8 mouse cellular contexts compared by ENCODE assay signal in the genomic region with DNA sequence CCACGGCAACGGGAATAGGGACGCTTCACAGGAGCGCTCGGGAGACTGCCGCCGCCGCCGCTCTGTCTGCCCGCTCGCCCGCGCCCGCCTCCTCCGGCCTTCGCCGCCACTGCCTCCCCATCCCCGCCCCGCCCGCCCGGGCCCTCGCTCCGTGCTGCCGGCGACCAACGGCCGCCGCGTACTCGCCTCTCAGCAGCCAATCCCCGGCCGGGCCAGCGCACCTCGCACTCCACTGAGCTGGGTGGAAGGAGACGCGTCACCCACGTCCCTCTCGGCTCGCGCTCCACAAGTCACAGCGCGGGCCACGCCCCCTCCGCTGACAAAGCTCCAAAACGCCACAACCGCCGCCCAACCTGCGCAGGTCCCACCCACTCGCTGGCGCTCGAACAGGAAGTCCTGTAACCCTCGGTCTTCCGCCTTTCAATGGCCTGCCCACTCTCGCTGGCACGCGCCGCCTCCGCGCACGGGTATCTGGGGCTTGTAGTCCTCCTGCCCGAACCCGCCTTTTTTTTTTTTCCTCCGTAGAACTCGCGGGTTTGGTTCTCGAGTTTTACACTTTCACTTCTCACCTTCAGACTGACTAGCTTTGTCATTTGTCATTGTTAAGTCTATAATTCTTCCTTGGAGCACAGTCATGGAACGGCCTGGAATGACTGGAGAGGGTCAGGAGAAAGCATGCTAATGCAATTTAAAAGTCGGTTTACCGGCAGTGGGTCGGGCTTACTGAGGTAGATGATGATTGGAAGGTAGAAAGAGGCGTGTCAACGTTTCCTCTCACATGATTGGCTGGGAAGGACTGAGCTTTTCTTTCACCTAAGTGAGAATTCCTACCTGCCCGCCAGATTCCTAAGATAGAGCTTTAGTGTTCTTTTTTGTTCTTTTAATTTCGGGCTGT. TPM values are rescaled to one million over a fixed set of nuclear protein-coding genes. Genes with fewer than 3 reads are reported as not detected.
A peak's percentile ranks its signal among the peaks of the same experiment; 100 is the strongest.
DNase-seq lines count a peak whose midpoint lies in the region; ATAC-seq lines count a peak whose summit lies in the region.

A gene (minus strand): TSS at position 130 of the 895 bp plus-strand sequence.

- H3K36me3 ChIP-seq in hindbrain, embryonic 15.5 days, result no peaks in the 10 kb centered on the region

- peak; percentile 100 for DNase-seq in T-cell, adult 2 months (ENCODE audit: low spot score)
- peak; percentile 99 to 100 for DNase-seq in cerebellum, postnatal 36 days
- peak; percentile 100 for DNase-seq in frontal cortex, postnatal 36 days (ENCODE audit: low spot score in 2 of 2)
- peak; percentile 99 for DNase-seq in left cerebral cortex, adult 11 months (ENCODE audit: low spot score)
- DNase-seq in lung, postnatal 4 days, result peak; percentile 100
- peak; percentile 98 for DNase-seq in retina, postnatal 7 days (ENCODE audit: low read depth, low spot score)
- DNase-seq in urinary bladder, adult 2 months (ENCODE audit: low spot score), result peak; percentile 92

- peak within 1 kb of the TSS; percentile 72 for H3K4me3 ChIP-seq in hindbrain, embryonic 15.5 days

- no peaks in the 10 kb centered on the region for H3K9me3 ChIP-seq in hindbrain, embryonic 15.5 days

- peak within 1 kb of the TSS; percentile 95 for H3K4me2 ChIP-seq in hindbrain, embryonic 15.5 days

- WGBS in hindbrain, embryonic 15.5 days, result under 1% methylated on average over 69 of the region's 74 CpGs

- peaks cover 29% of the 10 kb centered on the region for H3K4me1 ChIP-seq in hindbrain, embryonic 15.5 days (replicated peaks)

- H3K27ac ChIP-seq in hindbrain, embryonic 15.5 days (replicated peaks), result peak within 1 kb of the TSS; percentile 93

- H3K9ac ChIP-seq in hindbrain, embryonic 15.5 days, result peak within 1 kb of the TSS; percentile 68

- ATAC-seq in hindbrain, embryonic 15.5 days (ENCODE audit: low FRiP score, low read depth), result peak; percentile 99

- H3K27me3 ChIP-seq in hindbrain, embryonic 15.5 days, result no peaks in the 10 kb centered on the region

RNA-seq across cellular contexts. Expression of the gene that starts here (rescaled TPM):
- 15.1 and 19.5 TPM in 2 replicates for polyA plus RNA-seq in hindbrain, embryonic 15.5 days (2015; fragmentation: Nextera tagmentation; extraction: Ambion mirVana)
- polyA plus RNA-seq in urinary bladder, adult 2 months (2012; rRNA removed), result 24.1 and 27.6 TPM in 2 replicates

Comparison
In these comparisons a context has a peak if more than half of its experiments do, and no peak if none do; other contexts are left out.
1. Peak in every context shown above with its lines: DNase-seq, ATAC-seq, H3K4me3 ChIP-seq and H3K27ac ChIP-seq.